Mouse (Mus musculus): ENCODE measurements around the gene Pagr1a.

GRCm38 (mm10) chr7:127011051-127011450 is 6.1 kb downstream of the Pagr1a start:
- TF ChIP-seq CTCF (IDR thresholded peaks at IDR 0.05; ENCODE audit: borderline replicate concordance, insufficient read depth, low read depth, low read length) (no peak), POLR2A (IDR thresholded peaks at IDR 0.05; ENCODE audit: borderline replicate concordance, insufficient read depth, low read length) (0 out of 2 replicates have a peak, but pooled peaks have one; percentile 7)
